Mouse (Mus musculus) neural tube, embryonic 13.5 days (tissue): ENCODE results near the gene Set. TPM values are rescaled to one million over a fixed set of nuclear protein-coding genes. Genes with fewer than 3 reads are reported as not detected.

Source experiments
- ATAC-seq: fragments of 200-750 bp; cut with Nextera tagmentation; 2 replicates; pipeline ENCODE4 v1.8.0; 2017; ENCODE audit warnings: low read depth, mild to moderate bottlenecking, moderate TSS enrichment, moderate library complexity
- H3K27ac ChIP-seq: fragments of 300-500 bp; sonication (generic); replicated peaks from 2 replicates; pipeline ENCODE4 v1.5.1; 2015; ENCODE audit warnings: moderate library complexity, mild to moderate bottlenecking, inconsistent platforms
- H3K27me3 ChIP-seq: fragments of 300-500 bp; sonication (generic); 2 replicates; pipeline ENCODE4 v1.6.1; 2015; ENCODE audit warnings: mild to moderate bottlenecking, inconsistent platforms
- H3K36me3 ChIP-seq: fragments of 300-500 bp; sonication (generic); 2 replicates; pipeline ENCODE4 v1.6.1; 2015; ENCODE audit warnings: mild to moderate bottlenecking, inconsistent platforms
- H3K4me1 ChIP-seq: fragments of 300-500 bp; sonication (generic); replicated peaks from 2 replicates; pipeline ENCODE4 v1.6.1; 2015; ENCODE audit warnings: inconsistent platforms
- H3K4me2 ChIP-seq: fragments of 300-500 bp; sonication (generic); 2 replicates; pipeline ENCODE4 v1.6.1; 2015; ENCODE audit warnings: inconsistent platforms, mild to moderate bottlenecking, moderate library complexity
- H3K4me3 ChIP-seq: fragments of 300-500 bp; sonication (generic); 2 replicates; pipeline ENCODE4 v1.5.1; 2015; ENCODE audit warnings: mild to moderate bottlenecking, inconsistent platforms
- H3K9ac ChIP-seq: fragments of 300-500 bp; sonication (generic); 2 replicates; pipeline ENCODE4 v1.6.1; 2015; ENCODE audit warnings: moderate library complexity, mild to moderate bottlenecking, inconsistent platforms
- H3K9me3 ChIP-seq: fragments of 300-500 bp; sonication (generic); 2 replicates; pipeline ENCODE4 v1.6.1; 2016; ENCODE audit warnings: inconsistent platforms
- WGBS: fragments of 180-500 bp; shearing (Covaris S2); methylation state at CpG from one replicate; pipeline ENCODE4 v1.1.7; 2015; 5-methylcytosine and 5-hydroxymethylcytosine counted together
- polyA plus RNA-seq: library from polyadenylated mRNA; unstranded; fragments of >200 nt; fragmentation: Nextera tagmentation; extraction: Ambion mirVana; gene quantifications from 2 replicates; pipeline ENCODE4 v1.2.1, GENCODE M21; 2015

Gene Set
- polyA plus RNA-seq, 1 experiment from 2014 or later, result 338 TPM

DNA sequence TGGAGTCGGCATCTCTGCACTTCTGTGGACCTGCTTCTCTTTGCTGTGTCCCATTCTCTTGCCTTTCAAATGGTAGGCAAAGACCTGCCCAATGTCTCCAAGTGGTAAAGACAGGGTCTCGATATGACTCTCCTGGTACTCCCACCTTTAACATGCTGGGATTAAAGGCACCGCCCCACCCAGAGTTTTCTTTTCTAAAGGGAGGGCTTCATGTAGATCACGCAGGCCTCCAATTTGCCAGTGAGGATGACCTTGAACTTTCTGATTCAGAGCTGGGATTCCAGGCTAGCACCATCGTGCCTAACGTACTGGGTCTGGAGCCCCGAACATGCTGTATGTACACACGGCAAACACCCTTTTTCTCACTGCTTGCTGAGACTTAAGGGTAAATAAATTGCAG lies 6.1 kb downstream of the Set start:
- 0 out of 2 replicates have a peak, but pooled peaks cover under 1% of the 10 kb centered on the region for H3K36me3 ChIP-seq
- peaks cover 40% of the 10 kb centered on the region for H3K4me1 ChIP-seq
- peak overlapping the region; percentile 78 for H3K27ac ChIP-seq
- 6% methylated on average over 8 of the region's 8 CpGs for WGBS
- ATAC-seq, result no peak
- H3K4me3 ChIP-seq, result peak overlapping the region; percentile 52
- H3K4me2 ChIP-seq, result peak overlapping the region; percentile 93
- H3K9ac ChIP-seq, result peak overlapping the region; percentile 73
- H3K9me3 ChIP-seq, result no peaks in the 10 kb centered on the region
- H3K27me3 ChIP-seq, result no peaks in the 10 kb centered on the region

DNA sequence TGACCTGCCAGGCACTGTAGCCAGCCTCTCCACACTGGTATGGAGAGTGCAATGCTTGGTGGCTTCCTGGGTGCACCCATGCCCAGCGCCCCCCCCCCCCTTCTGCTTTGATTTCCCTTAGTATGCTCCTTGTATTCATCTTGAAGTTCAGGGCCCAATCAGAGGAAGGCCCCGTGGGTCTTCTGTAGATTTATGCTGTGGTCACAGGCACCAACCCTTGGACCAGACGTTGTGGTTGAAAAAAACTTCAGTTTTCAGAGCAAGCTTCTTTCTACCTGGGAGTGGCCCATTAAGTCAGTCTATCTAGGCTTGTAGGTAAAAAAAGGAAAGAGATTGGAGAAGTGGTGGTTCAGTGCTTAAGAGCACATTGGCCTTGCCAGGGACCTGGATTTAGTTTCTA lies 6.6 kb downstream of the Set start:
- H3K4me3 ChIP-seq, result peak overlapping the region; percentile 52
- 8% methylated on average over 3 of the region's 3 CpGs for WGBS
- peak overlapping the region; percentile 73 for H3K9ac ChIP-seq

DNA sequence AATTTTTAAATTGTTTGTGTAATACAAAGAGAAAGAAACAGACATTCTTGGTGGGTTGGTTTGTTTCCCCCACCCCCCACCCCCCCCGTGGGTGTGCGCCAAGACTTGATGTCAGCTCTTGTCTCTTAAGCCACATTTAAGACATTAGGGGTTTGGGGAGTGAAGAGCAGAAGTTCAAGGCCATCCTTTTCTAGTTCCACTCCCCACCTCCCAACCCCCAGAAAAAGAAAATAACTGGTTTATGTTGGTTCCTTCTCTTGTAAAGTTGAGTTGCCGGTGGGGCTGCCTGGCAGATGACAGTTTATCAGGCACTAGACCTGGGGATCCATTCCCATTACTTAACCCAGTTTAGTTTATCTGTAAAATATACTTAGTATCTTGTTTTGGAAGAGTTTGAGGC lies 7.1 kb downstream of the Set start:
- ATAC-seq, result no peak
- no peak overlapping the region for H3K9ac ChIP-seq
- H3K27ac ChIP-seq, result no peak overlapping the region
- H3K27me3 ChIP-seq, result no peaks in the 10 kb centered on the region
- WGBS, result 29% methylated on average over 3 of the region's 3 CpGs
- H3K4me1 ChIP-seq, result peaks cover 46% of the 10 kb centered on the region
- H3K36me3 ChIP-seq, result peaks cover 11% of the 10 kb centered on the region
- no peak overlapping the region for H3K4me3 ChIP-seq
- no peaks in the 10 kb centered on the region for H3K9me3 ChIP-seq
- H3K4me2 ChIP-seq, result no peak overlapping the region

More for the DNA sequence above, 6.6 kb downstream of the Set start:
- no peak overlapping the region for H3K27ac ChIP-seq
- no peaks in the 10 kb centered on the region for H3K9me3 ChIP-seq
- H3K36me3 ChIP-seq, result peaks cover 6% of the 10 kb centered on the region; the same call in 1 of the 2 replicates
- no peaks in the 10 kb centered on the region for H3K27me3 ChIP-seq
- H3K4me1 ChIP-seq, result peaks cover 46% of the 10 kb centered on the region
- ATAC-seq, result no peak
- H3K4me2 ChIP-seq, result peak overlapping the region; percentile 93

DNA sequence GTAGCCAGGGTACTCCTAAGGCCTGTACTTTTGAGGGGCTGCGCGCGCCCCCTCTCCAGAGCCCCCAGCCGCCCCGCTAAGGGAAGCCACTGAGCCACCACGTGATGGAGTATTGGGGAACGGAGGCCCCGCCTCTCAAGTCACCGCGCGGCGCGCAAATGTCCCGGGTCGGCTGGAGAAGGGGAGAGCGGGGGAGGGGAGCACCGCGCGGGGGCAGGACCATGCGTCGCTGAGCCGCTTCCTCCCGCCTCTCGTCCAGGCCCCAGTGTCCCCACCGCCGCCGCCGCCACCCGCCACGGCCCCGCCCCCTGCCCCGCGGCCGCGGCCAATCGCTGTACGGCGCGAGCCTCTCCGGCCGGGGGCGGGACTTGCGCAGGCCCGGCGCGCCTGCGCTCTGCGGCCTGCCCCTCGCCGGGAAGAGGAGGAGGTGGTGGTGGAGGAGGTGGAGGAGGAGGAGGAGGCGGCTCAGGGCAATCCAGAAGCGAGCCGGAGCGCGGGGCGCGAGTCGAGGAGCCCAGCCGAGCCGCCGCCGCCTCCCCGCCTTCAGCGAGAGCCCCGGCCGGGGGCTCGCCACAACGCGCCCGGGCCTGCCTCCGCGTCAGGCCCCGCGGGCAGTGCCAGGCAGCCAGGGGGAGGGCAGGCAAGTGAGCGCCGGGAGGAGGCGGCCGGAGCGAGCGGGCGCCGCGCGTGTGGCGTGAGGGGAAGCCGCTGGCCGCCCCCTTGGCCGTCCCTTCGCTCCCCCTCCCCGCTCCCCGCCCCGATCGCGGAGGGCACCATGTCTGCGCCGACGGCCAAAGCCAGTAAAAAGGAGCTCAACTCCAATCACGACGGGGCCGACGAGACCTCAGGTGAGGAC lies 9.1 kb downstream of the Set start:
- peak; percentile 95 for ATAC-seq
- no peaks in the 10 kb centered on the region for H3K9me3 ChIP-seq
- peaks cover 27% of the 10 kb centered on the region for H3K36me3 ChIP-seq
- no peaks in the 10 kb centered on the region for H3K27me3 ChIP-seq
- H3K4me1 ChIP-seq, result peaks cover 46% of the 10 kb centered on the region
- under 1% methylated on average over 37 of the region's 101 CpGs for WGBS
- peak overlapping the region; percentile 75 for H3K4me2 ChIP-seq
- H3K9ac ChIP-seq, result peak overlapping the region; percentile 99
- H3K4me3 ChIP-seq, result peak overlapping the region; percentile 100
- H3K27ac ChIP-seq, result peak overlapping the region; percentile 100

DNA sequence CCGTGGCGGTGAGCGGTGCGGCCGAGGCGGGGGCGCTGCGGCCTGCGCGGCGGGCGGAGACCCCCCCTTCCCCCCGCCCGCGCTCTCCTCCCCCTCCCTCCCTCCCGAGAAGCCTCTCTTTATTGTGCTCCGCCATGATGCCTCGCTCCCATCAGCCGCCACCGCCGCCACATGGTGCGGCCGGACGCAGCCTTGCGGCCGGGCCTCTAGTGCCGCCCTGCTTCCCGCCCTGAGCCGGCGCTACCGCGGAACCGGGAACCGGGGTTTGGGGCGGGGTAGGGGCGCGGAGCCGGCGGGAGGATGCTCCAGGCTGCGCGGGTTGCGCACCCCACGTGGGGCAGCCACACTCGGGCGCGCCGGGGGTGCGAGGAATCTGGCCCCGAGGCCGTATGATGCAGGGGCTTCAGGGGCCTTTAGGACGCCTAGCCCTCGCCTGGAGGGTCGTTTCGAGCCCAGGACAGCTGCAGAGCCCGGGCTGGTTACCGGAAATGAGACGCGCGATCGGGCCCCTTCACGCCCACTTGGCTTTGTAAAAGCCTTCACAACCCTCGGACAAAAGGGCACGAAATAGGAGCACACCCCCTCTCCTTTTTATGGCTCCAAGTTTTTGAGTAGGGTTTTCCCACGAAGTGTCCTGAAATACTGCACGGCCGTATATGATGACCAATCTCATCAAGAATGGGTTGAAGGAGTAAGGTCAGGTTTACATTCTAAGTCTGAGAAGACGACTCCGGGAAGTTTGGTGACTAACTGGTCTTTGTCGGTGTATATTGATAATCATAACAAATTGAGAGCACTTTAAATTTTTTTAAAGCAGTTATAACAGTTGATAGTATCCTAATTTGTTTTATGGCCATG lies 10.1 kb downstream of the Set start:
- Histone ChIP-seq H3K27ac (peak overlapping the region; percentile 100), H3K4me1 (peaks cover 38% of the 10 kb centered on the region), H3K9me3 (no peaks in the 10 kb centered on the region), H3K9ac (peak overlapping the region; percentile 99), H3K36me3 (peaks cover 31% of the 10 kb centered on the region), H3K4me2 (peak overlapping the region; percentile 75), H3K27me3 (no peaks in the 10 kb centered on the region), H3K4me3 (peak overlapping the region; percentile 100)
- ATAC-seq, result peak; percentile 60
- WGBS, result under 1% methylated on average over 51 of the region's 69 CpGs

DNA sequence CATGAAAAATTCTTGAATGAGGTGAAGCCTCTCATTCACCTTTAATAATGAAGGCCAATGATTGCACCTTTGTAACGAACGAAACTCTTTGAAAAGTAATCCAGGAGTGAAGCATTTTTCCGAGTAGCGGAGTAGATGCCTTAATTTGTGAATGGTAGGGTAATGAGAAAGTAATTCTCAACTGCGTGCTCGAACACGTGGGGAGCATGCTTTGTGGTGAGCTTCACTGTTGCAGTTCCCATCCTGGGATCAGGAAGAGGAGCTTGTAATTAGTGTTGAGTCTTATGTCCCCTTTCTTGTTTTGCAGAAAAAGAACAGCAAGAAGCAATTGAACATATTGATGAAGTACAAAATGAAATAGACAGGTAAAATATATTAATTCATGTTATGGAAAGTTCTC lies 10.8 kb downstream of the Set start:
- 23% methylated on average over 7 of the region's 7 CpGs for WGBS
- Histone ChIP-seq H3K27me3 (no peaks in the 10 kb centered on the region), H3K4me3 (peak overlapping the region; percentile 100), H3K9ac (peak overlapping the region; percentile 99), H3K4me2 (peak overlapping the region; percentile 75), H3K4me1 (peaks cover 31% of the 10 kb centered on the region), H3K27ac (no peak overlapping the region), H3K36me3 (peaks cover 38% of the 10 kb centered on the region), H3K9me3 (no peaks in the 10 kb centered on the region)
- ATAC-seq, result no peak

DNA sequence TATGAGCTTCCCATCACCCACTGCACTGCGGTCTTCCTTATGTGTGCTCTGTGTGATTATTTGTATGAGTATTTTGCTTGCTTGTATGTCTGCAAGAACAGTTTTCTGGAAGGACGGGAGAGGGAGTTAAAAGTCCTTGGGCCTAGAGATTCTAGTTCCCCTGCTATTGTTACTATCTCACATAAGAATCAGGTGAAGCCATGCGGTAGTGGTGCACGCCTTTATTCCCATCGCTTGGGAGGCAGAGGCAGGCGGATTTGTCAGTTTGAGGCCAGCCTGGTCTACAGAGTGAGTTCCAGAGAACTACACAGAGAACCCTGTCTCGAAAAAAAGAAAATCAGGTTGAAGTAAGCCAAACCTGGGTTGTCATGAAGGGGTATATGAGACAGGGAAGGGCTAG lies 15.7 kb downstream of the Set start:
- Histone ChIP-seq H3K9me3 (no peaks in the 10 kb centered on the region), H3K27ac (no peak overlapping the region), H3K4me3 (no peak overlapping the region), H3K27me3 (no peaks in the 10 kb centered on the region), H3K9ac (no peak overlapping the region), H3K4me2 (no peak overlapping the region), H3K4me1 (peaks cover 18% of the 10 kb centered on the region), H3K36me3 (peaks cover 49% of the 10 kb centered on the region)
- no peak for ATAC-seq
- 77% methylated on average over 7 of the region's 7 CpGs for WGBS

DNA sequence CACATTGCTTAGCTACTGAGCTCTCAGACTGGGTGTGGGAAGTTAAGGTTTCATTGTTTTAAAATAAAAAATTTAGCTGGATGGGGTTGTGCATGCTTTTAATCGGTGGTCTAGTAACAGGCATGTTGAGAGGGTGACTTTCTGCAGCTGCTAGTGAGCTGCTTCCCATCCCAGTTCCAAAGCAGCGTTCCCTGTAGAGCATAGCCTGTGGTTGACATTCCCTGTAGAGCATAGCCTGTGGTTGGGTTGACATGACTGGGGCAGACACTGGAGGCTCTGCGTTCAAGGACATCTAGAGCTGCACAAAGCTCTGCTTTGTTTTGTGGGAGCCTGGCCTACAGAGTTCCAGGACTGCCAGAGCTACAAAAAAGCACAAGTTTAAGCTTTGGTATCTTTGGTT lies 16.1 kb downstream of the Set start:
- WGBS, result 79% methylated on average over 3 of the region's 3 CpGs
- Histone ChIP-seq H3K4me1 (peaks cover 18% of the 10 kb centered on the region), H3K36me3 (peaks cover 48% of the 10 kb centered on the region), H3K27me3 (no peaks in the 10 kb centered on the region), H3K4me2 (no peak overlapping the region), H3K9ac (no peak overlapping the region), H3K4me3 (no peak overlapping the region), H3K9me3 (no peaks in the 10 kb centered on the region), H3K27ac (no peak overlapping the region)
- no peak for ATAC-seq

DNA sequence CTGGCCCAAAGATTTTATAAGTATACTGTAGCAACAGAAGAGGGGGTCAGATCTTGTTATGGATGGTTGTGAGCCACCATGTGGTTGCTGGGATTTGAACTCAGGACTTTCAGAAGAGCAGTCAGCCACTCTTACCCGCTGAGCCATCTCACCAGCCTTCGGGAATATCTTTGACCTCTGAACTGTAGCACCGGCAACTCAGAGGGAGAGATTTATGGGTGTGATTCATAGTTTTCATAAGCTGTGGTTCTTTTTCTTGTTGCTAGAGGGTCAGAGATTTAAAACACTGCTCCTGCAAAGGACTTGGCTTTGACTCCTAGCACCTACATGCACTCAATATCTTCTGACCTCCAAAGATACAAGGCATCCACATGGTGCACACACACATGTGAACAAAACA lies 18.4 kb downstream of the Set start:
- ATAC-seq, result no peak
- Histone ChIP-seq H3K4me3 (no peak overlapping the region), H3K27me3 (no peaks in the 10 kb centered on the region), H3K4me1 (peaks cover 17% of the 10 kb centered on the region), H3K36me3 (peaks cover 25% of the 10 kb centered on the region), H3K4me2 (no peak overlapping the region), H3K27ac (no peak overlapping the region), H3K9me3 (no peaks in the 10 kb centered on the region), H3K9ac (no peak overlapping the region)
- 56% methylated on average over 3 of the region's 3 CpGs for WGBS

DNA sequence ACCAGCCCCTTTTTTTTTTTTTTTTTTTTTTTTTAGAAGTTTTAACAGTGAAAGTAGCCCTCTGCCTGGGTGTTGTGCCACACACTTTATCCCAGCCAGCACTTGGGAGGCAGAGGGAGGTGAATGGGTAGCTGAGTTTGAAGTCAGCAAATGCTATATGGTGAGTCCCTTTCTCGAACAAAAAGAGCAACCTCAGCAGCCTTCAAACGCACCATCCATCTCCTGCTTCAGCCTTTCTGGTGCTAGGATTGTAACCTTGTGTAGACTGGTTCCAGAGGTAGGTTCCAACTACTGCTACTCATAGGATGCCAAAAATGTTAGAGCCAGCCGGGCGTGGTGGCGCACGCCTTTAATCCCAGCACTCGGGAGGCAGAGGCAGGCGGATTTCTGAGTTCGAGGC lies 19.3 kb downstream of the Set start:
- Histone ChIP-seq H3K4me2 (no peak overlapping the region), H3K9ac (no peak overlapping the region)
- WGBS, result 90% methylated on average over 9 of the region's 9 CpGs

DNA sequence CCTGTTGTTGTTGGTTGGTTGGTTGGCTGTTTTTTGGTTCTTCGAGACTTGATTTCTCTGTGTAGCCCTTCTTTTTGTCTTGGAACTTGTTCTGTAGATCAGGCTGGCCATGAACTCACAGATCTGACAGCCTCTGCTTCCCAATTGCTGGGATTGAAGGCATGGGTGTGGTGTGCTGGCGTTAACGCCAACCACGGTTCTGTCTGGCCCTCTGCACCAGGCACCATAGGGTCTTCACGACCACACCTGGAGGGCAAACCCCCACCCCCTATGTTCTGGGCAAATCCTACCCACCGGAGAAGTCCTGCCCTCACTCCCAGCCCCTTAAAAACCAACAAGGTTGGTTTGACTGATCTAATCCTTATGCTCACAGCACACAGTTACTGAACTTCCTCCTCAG lies 19.8 kb downstream of the Set start:
- peaks cover 19% of the 10 kb centered on the region for H3K36me3 ChIP-seq
- H3K9ac ChIP-seq, result peak overlapping the region; percentile 54
- peak overlapping the region; percentile 83 for H3K4me2 ChIP-seq
- peak overlapping the region; percentile 45 for H3K4me3 ChIP-seq
- no peak overlapping the region for H3K27ac ChIP-seq
- peaks cover 17% of the 10 kb centered on the region for H3K4me1 ChIP-seq
- no peaks in the 10 kb centered on the region for H3K27me3 ChIP-seq
- H3K9me3 ChIP-seq, result no peaks in the 10 kb centered on the region
- WGBS, result 69% methylated on average over 6 of the region's 6 CpGs
- peak; percentile 17; the same call in 1 of the 2 replicates for ATAC-seq

More for the DNA sequence above, 19.3 kb downstream of the Set start:
- H3K27ac ChIP-seq, result no peak overlapping the region
- peaks cover 23% of the 10 kb centered on the region for H3K36me3 ChIP-seq
- ATAC-seq, result no peak
- H3K4me1 ChIP-seq, result peaks cover 17% of the 10 kb centered on the region
- H3K27me3 ChIP-seq, result no peaks in the 10 kb centered on the region
- no peak overlapping the region for H3K4me3 ChIP-seq
- no peaks in the 10 kb centered on the region for H3K9me3 ChIP-seq
